Comparison of ENCODE assay signal across 7 mouse cellular contexts in genomic region chrX:103355784-103356183, GRCm38 (mm10). TPM values are rescaled to one million over a fixed set of nuclear protein-coding genes. Genes with fewer than 3 reads are reported as not detected.
A peak's percentile ranks its signal among the peaks of the same experiment; 100 is the strongest.
DNase-seq lines count a peak whose midpoint lies in the region; ATAC-seq and TF ChIP-seq lines count a peak whose summit lies in the region.

No protein-coding gene starts in this region.

- H3K4me3 ChIP-seq in layer of hippocampus, adult 2 months: peak overlapping the region; percentile 65
- peak overlapping the region; percentile 51 for H3K4me3 ChIP-seq in forebrain, embryonic 11.5 days (ENCODE audit: low read depth, low read length)
- peak overlapping the region; percentile 62 for H3K4me3 ChIP-seq in intestine, embryonic 16.5 days (ENCODE audit: low read length)
- H3K4me3 ChIP-seq in neural tube, embryonic 13.5 days: peak overlapping the region; percentile 58

- peaks cover 30% of the 10 kb centered on the region for H3K27me3 ChIP-seq in forebrain, embryonic 11.5 days (ENCODE audit: control insufficient read depth, insufficient read depth, low read length)
- H3K27me3 ChIP-seq in intestine, embryonic 16.5 days (replicated peaks; ENCODE audit: control insufficient read depth, insufficient read depth, low read length): peaks cover 2% of the 10 kb centered on the region; the same call in 1 of the 2 replicates
- H3K27me3 ChIP-seq in neural tube, embryonic 13.5 days: peaks cover 78% of the 10 kb centered on the region

- ATAC-seq in forebrain, embryonic 11.5 days (replicated peaks; ENCODE audit: low FRiP score): peak; percentile 30; the same call in 1 of the 2 replicates
- peak; percentile 10; the same call in 1 of the 2 replicates for ATAC-seq in intestine, embryonic 16.5 days
- ATAC-seq in neural tube, embryonic 13.5 days (ENCODE audit: low read depth): peak; percentile 60

- no peaks in the 10 kb centered on the region for H3K9me3 ChIP-seq in forebrain, embryonic 11.5 days (ENCODE audit: control insufficient read depth, low read length)
- H3K9me3 ChIP-seq in intestine, embryonic 16.5 days (ENCODE audit: control insufficient read depth, low read length): no peaks in the 10 kb centered on the region
- no peaks in the 10 kb centered on the region for H3K9me3 ChIP-seq in neural tube, embryonic 13.5 days

- peak overlapping the region; percentile 90 for H3K27ac ChIP-seq in layer of hippocampus, adult 2 months
- H3K27ac ChIP-seq in forebrain, embryonic 11.5 days (ENCODE audit: low read depth, low read length): no peak overlapping the region
- no peak overlapping the region for H3K27ac ChIP-seq in intestine, embryonic 16.5 days (ENCODE audit: low read length)
- H3K27ac ChIP-seq in neural tube, embryonic 13.5 days (replicated peaks): no peak overlapping the region

- peak overlapping the region; percentile 39; the same call in 1 of the 2 replicates for H3K4me2 ChIP-seq in forebrain, embryonic 11.5 days (ENCODE audit: low read depth, low read length, severe bottlenecking)
- peak overlapping the region; percentile 49; the same call in 1 of the 2 replicates for H3K4me2 ChIP-seq in intestine, embryonic 16.5 days (ENCODE audit: low read depth, low read length)
- H3K4me2 ChIP-seq in neural tube, embryonic 13.5 days: peak overlapping the region; percentile 59

- no peaks in the 10 kb centered on the region for H3K36me3 ChIP-seq in forebrain, embryonic 11.5 days (ENCODE audit: control insufficient read depth, insufficient read depth, low read length)
- no peaks in the 10 kb centered on the region for H3K36me3 ChIP-seq in intestine, embryonic 16.5 days (ENCODE audit: control insufficient read depth, insufficient read depth, low read length)
- no peaks in the 10 kb centered on the region for H3K36me3 ChIP-seq in neural tube, embryonic 13.5 days

- no peak overlapping the region for H3K9ac ChIP-seq in forebrain, embryonic 11.5 days (ENCODE audit: low read length)
- no peak overlapping the region for H3K9ac ChIP-seq in intestine, embryonic 16.5 days (ENCODE audit: low read depth, low read length)
- H3K9ac ChIP-seq in neural tube, embryonic 13.5 days: no peak overlapping the region

- no peak for TF ChIP-seq CTCF in layer of hippocampus, adult 2 months (conservative IDR thresholded peaks at IDR 0.05)

- WGBS in forebrain, embryonic 11.5 days: 45% methylated on average over 5 of the region's 5 CpGs
- WGBS in intestine, embryonic 16.5 days: 39% methylated on average over 5 of the region's 5 CpGs
- 53% methylated on average over 5 of the region's 5 CpGs for WGBS in neural tube, embryonic 13.5 days

- DNase-seq in layer of hippocampus, adult 2 months (ENCODE audit: low spot score in 2 of 2): no peak
- DNase-seq in layer of hippocampus, postnatal 36 days: no peak
- DNase-seq in forebrain, embryonic 11.5 days (ENCODE audit: low spot score): no peak
- DNase-seq in adrenal gland, adult 18-20 months (ENCODE audit: low spot score in 2 of 2): no peak
- DNase-seq in cerebellum, postnatal 25 days: no peak

- no peaks in the 10 kb centered on the region for H3K4me1 ChIP-seq in forebrain, embryonic 11.5 days (replicated peaks; ENCODE audit: control insufficient read depth, insufficient read depth, low read length)
- H3K4me1 ChIP-seq in intestine, embryonic 16.5 days (ENCODE audit: control insufficient read depth, insufficient read depth, low read length): no peaks in the 10 kb centered on the region
- peaks cover 5% of the 10 kb centered on the region; the same call in 1 of the 2 replicates for H3K4me1 ChIP-seq in neural tube, embryonic 13.5 days (replicated peaks)

RNA-seq across cellular contexts. Expression of gene Chic1, which starts 0.5 kb away (rescaled TPM):
- 10 to 100 TPM; 20.1 to 21.6 TPM for total RNA-seq in layer of hippocampus, adult 2 months (2021)
- 10 to 100 TPM; 21.4 TPM for total RNA-seq in layer of hippocampus, postnatal 36 days (2021)
- 6.1 and 7.4 TPM in 2 replicates for polyA plus RNA-seq in forebrain, embryonic 11.5 days (2014; fragmentation: Nextera tagmentation; extraction: Ambion mirVana)
- polyA plus RNA-seq in intestine, embryonic 16.5 days (2015; fragmentation: Nextera tagmentation; extraction: Ambion mirVana): 4.5 and 4.7 TPM in 2 replicates
- 7.7 and 8.0 TPM in 2 replicates for polyA plus RNA-seq in neural tube, embryonic 13.5 days (2015; fragmentation: Nextera tagmentation; extraction: Ambion mirVana)
- total RNA-seq in adrenal gland, adult 18-20 months (2021): 1 to 10 TPM; 6.1 to 6.5 TPM

RNA-seq across cellular contexts. Expression of gene Cdx4, which starts 34.6 kb away (rescaled TPM):
- total RNA-seq in layer of hippocampus, adult 2 months (2021): not detected
- total RNA-seq in layer of hippocampus, postnatal 36 days (2021): not detected
- not detected in 2 replicates for polyA plus RNA-seq in forebrain, embryonic 11.5 days (2014; fragmentation: Nextera tagmentation; extraction: Ambion mirVana)
- not detected in 2 replicates for polyA plus RNA-seq in intestine, embryonic 16.5 days (2015; fragmentation: Nextera tagmentation; extraction: Ambion mirVana)
- not detected in 2 replicates for polyA plus RNA-seq in neural tube, embryonic 13.5 days (2015; fragmentation: Nextera tagmentation; extraction: Ambion mirVana)
- total RNA-seq in adrenal gland, adult 18-20 months (2021): not detected

RNA-seq across cellular contexts. Expression of gene Tsx, which starts 58.5 kb away (rescaled TPM):
- total RNA-seq in layer of hippocampus, adult 2 months (2021): not detected
- total RNA-seq in layer of hippocampus, postnatal 36 days (2021): 1 to 10 TPM in 1 of 2 experiments, not detected in 1; 1.3 TPM
- 0.35 and 0.40 TPM in 2 replicates for polyA plus RNA-seq in forebrain, embryonic 11.5 days (2014; fragmentation: Nextera tagmentation; extraction: Ambion mirVana)
- 0.17 and 0.23 TPM in 2 replicates for polyA plus RNA-seq in intestine, embryonic 16.5 days (2015; fragmentation: Nextera tagmentation; extraction: Ambion mirVana)
- polyA plus RNA-seq in neural tube, embryonic 13.5 days (2015; fragmentation: Nextera tagmentation; extraction: Ambion mirVana): 0.66 TPM in 1 of 2 replicates, not detected in the other
- total RNA-seq in adrenal gland, adult 18-20 months (2021): under 1 TPM in 1 of 2 experiments, not detected in 1; 0.53 TPM

Comparison
In these comparisons a context has a peak if more than half of its experiments do, and no peak if none do; other contexts are left out.
1. ATAC-seq: peak in every context shown above with its lines; median percentile 60 in neural tube, embryonic 13.5 days; 30 in forebrain, embryonic 11.5 days; 10 in intestine, embryonic 16.5 days.